Mouse (Mus musculus) erythroid progenitor cell, adult 5-6 weeks (primary cell): Measurements from ENCODE around the gene Retreg3. TPM values are rescaled to one million over a fixed set of nuclear protein-coding genes. Genes with fewer than 3 reads are reported as not detected.
"Not testable (repeated sequence)": the region's sequence is repeated elsewhere in the genome, so short reads cannot be mapped to it uniquely, and the experiment has no call there.

Experiments
- ATAC-seq: replicated peaks from 2 replicates; pipeline ENCODE4 v1.8.0; 2016; ENCODE audit warnings: moderate number of reproducible peaks, mild to moderate bottlenecking, moderate TSS enrichment, inconsistent platforms; ENCODE audit not compliant: poor library complexity, low FRiP score, severe bottlenecking
- total RNA-seq, 2 experiments: library from RNA; stranded (forward) in 1 of 2; stranded (reverse) in 1 of 2; fragments of 150-400 nt in 1 of 2; fragments of 186-747, 209-891 nt in 1 of 2; gene quantifications; 2 replicates each; pipeline versions ENCODE4 v1.2.3 to v1.2.4; 2015 to 2017; ENCODE audit warnings: low replicate concordance in 2 of 2

Retreg3 gene
- total RNA-seq (2015; ENCODE audit: low replicate concordance): 24.5 and 25.6 TPM in 2 replicates
- total RNA-seq (2017; ENCODE audit: low replicate concordance): 38.7 and 57.9 TPM in 2 replicates

DNA sequence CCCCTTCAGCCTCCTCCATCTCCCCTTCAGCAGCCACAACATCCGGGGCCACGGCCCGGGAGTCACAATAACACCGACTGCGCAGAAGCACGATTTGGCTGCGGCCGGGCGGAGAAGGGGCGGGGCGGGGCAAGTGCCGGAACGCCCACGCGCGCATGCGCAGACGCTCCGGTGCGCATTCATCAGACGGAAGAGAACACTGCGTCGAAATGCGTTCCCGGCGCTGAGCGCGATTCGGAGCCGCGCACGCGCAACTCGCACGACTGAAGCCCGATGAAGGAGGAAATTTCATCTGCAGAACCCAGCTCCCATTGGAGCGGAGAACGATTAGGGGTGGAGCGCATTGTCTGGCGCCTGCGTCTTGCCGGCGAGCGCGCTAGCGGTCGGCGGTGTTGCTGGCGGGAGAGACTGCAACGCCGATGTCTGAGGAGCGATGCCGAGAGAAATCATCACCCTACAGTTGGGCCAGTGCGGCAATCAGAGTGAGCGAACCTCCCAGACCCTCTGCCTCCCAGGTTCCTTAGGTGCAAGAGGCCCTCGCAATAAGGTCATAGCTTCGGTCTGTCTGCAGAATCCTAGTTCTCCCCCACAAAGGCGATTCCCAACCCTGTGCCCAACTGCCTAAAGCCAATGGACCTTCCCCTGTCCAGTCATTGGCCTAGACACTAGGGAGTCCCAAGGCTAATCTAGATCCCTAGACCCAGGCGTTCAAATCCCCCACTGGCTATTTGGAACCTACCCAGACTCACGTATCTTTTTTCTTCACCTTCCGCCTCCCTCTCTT lies at the start of gene Retreg3, which contains the start of gene Tubg1:
Gene Retreg3, minus strand, starts transcription at position 133 of the 784 bp plus-strand sequence.
Gene Tubg1, plus strand, starts transcription at position 178 of the 784 bp plus-strand sequence.
- peak; percentile 88 for ATAC-seq

DNA sequence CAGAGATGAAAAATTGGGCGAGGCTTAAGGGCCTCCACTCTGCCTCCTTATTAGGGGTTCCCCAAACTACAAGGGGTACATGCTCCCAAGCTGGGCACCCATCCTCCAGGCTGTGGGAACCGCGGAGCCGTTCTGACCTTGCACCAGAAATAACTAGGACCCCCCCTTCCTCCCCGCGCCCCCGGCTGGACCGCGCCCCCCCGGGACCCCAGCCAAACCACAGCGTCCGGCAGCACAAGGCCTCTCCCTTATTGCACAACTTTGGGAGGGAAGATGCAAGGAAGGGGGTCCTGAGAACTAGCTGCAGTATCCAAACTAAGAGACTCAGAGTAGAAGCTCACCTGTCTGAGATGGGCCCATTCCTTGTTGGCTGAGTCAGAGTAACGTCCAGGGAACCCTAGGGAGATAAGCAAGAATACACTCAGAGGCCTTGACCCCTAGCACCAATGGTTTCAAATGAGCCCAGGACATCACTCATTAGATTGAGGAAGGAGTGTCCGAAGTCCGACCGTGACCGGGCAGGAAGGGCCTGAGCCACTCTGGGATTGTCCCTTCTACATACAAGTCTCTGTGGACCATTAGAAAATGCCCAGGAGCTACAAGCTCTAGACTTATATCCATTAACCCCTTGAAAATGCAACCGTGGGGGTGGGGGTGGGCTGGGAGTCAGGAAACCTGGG lies 48.7 kb upstream of the Retreg3 start:
- no peak for ATAC-seq

DNA sequence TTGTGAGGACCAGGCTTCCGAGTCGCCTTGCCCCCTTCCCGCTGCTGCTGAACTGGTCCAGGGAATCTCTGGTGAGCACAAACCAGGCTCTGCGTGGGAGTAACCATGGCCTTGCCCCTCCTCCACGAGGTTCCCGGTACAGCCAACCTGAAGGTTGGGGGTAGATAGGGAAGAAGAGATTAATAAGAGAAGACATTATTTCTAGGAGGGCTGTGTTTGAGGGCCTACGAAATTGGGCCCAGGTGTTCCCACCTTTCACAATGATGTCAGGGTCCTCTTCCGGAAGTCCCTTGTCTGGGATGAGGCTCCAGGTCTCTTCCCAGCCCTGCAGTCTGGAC lies 48.2 kb upstream of the Retreg3 start:
- ATAC-seq: no peak

DNA sequence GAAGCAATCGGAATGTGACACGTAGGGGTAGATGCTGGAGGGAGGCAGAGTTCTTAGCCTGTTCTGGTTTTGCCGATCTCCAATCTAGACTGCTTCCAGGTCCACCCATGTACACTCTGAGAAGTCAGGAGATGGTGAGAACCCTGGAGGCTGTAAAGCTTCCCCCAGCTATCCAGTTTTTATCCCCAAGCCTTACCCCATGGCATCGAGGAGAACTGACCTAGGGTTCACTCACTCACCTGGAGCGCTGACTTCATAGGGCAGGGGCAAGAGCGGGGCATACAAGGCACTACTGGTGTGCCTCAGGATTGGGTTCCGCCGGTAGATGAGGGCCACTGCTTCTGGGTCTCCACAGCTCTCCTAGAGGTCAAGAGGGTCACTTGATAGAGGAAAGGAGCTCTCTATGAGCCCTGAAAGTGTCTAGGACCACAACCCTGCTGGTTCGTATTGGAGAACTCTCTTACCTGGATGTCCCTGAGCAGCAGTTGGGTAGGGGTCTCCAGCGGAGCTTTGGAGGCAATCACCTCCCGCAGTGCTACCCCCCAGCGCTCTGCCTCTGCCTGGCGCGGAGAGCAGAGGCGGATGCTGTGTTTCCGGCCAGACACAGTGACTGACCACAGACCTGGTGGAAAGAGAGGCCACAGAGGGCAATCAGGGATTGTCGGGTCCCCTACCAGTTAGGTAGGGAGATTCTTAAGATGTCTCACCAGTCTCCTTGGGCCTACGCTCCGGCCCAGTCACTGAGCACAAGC lies 47.7 kb upstream of the Retreg3 start:
- ATAC-seq: no peak

DNA sequence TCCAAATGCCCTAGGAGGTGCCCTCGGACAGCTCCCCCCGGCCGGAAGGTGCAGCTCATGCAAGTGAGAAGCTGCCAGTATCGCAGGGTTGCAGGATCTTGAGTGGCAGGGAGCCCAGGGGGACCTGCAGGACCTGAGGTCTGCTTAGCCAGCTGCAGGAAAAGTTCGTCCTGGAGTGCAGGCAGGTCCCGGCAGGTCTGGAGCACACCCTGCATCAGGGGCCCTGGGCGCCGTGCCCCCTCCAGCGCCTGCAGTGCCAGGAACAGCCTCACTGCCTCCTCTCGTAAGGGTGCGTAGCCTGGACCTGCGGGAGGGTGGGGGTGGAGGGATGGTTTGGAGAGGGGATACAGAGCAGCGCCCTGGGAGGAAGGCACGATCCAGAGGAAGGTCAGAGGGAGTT lies 46.7 kb upstream of the Retreg3 start:
- ATAC-seq: no peak

DNA sequence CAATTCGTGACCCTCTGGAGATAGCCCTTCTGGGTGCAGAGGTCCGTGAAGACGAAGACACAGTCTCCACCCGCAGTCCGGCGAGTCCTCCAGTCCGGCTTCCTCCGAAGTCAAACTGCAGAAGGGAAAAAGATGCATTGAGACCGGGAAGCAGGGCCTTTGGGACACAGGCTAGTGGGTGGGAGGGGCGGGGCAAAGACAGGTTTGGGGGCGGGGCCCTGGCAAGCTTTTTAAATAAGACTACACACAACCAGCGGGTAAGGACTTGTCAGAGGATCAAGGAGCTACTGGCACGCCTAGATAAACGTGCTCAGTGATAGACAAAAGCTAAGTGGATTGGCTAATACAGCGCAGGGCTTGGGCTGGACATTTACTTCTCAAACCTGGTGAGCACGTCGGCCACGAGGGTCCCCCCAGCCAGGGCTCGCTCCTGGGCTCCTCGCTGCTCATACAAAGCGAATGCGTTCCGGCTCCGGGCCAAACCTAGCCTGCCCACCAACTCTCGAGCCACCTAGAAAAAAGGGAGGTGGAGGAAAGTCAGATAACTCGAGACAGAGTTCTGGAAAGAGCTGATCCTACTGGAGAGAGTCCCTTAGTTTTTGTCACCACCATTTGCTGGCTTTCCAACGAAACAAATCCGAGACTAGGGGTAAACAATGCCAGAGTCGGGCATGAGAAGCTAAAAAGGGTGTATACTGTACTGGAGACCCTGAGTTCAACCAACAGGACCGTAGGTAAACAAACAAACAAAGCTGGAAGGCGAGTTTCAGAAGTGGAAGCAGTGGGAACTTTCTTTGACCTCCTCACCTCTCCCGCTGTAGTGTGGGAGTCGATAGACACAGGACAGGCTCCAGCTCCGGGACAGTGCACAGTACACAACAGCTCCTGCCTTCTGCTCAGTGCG lies 45.2 kb upstream of the Retreg3 start:
- no peak for ATAC-seq

DNA sequence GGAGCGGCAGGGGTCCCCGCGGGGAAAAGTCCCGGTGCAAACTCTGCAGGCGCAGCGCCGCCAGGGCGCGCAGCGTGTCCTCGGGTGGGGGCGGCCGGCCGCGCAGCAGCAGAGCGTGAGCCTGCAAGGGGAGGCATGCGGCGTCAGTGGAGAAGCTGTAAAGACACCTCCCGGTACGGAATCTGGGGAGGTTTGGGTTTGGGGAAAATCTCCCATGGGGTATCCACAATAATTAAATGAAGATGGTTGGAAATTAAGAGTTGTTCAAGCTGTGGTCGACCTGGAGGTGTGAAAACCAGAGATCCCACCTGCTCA lies 44.6 kb upstream of the Retreg3 start:
- ATAC-seq: no peak

DNA sequence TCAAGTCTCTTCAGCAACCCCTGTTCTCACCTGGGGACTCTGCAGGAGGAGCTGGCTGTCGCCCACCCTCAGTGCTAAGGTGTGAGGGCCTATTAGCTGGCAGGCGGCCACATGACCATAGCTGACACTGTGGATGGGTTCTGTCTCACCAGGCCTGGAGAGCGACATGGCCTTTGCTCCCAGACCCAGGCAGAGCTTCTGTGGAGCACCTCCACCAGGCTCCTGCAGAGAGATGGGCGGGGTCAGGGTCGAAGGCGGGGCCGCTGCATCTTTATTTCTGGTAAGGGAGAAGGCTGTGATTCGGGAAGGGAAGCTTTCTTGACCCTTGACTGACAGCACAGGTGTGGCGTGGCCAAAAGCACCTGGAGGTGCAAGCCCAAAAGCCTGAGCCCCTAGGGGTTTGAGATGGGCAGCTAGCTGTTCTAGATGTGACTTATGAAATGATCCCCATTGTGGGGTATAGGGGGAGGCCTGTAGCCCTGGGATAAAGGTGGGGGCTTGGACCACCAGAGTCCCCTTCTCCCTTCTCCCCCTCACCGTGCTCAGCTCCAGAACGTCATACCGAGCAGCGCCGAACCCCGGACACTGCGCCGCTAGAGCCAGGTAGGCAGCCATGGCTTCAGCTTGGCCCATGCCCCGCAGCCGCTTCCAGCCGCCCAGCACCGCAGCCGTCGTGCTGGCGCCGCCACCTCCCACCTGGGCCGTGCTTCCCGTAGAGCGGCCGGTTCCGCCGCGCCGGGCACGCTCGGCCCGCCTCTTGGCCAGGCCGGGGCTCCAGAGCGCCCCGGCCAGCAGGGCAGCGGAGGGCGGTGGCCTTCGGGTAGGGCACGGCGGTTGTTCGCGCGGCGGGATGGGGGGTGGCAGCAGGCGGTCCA lies 44.0 kb upstream of the Retreg3 start:
- ATAC-seq: no peak

DNA sequence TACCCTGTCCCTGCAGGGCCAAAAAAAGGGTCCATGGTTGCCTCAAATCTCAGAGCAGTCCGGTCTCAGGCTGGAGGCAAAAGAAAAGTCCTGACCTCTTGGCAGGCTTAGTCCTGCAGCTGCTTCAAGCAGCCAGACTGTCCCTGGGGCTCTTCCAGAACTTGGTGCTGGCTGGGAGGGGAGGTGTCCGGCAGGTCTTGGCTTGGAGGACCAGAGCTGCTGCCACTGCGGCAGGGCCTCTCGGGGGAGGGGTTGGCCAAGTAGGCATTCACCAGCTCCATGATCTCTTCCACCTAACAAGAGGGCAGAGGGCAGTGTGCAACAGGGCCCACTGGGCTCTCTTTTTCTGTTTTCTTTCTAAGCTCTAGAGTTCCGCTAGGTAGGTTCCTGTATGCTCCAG lies 43.1 kb upstream of the Retreg3 start:
- no peak for ATAC-seq

DNA sequence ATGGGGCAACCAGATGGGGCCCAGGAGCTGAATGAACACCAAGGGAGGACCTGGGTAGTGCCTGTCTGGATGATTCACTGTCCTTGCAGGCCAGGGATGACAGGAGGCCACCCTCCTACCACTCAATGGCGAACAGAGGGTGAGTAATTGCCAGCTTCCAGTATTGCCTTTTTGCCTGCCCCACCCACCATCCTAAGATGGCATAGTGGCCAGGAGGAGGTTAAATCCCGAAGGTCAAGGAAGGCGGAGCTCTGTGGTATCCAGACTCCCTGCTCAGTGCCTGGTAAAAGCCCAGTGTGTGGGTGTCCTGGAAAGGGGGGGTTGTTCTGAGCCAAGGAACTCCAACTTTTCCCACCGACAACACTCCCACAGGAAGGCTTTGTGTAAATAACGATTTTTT lies 42.6 kb upstream of the Retreg3 start:
- ATAC-seq: no peak

DNA sequence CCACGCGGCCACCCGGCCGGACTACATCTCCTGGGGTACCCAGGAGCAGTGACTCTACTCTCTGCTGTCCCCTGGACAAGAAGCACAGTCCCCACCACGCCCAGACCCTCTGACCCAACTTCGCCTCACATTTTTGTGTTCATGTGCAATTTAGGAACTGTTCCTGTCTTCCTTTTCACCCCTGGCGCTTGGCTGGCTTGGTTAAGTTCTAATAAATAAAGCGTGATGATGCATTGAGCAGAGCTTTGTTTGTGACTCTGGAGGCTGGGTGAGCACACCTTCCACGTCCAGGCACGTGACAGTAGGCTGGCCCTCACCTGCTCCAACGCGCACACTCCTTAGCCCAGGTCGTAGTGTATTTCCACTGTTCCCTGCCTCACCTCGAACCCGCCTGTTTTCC lies 41.9 kb upstream of the Retreg3 start:
- no peak for ATAC-seq

DNA sequence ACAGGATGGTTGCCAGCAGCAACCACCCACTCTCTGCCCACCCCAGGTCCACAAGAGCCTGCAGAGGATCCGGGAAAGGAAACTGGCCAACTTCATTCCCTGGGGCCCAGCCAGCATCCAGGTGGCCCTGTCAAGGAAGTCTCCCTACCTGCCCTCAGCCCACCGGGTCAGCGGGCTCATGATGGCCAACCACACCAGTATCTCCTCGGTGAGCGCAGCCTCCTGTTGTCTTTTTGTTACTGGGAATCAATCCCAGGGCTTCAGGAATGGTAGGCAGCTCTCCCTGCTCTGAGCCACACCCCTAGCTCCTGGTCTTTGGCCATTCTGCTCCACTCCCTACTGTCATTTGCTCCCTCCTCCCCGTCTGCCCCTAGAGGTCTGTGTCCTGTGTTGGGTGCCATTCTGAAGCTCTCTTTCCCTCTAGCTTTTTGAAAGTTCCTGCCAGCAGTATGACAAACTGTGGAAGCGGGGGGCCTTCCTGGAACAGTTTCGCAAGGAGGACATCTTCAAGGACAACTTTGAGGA lies 41.4 kb upstream of the Retreg3 start:
- ATAC-seq: not testable (repeated sequence)

DNA sequence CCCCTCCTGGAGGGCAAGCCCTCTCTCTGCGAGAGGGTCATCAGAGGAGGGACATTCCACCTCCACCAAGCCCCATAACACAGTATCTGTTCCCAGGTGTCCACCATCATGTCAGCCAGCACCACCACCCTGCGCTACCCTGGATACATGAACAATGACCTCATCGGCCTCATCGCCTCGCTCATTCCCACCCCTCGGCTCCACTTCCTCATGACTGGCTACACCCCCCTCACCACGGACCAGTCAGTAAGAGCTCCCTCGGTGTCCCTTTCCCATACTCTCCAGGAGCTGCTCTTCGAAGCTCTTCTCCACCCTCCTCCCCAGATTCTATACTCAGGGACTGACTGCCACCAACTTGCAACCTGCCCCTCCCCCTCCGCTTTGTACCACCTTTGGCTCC lies 40.5 kb upstream of the Retreg3 start:
- ATAC-seq: not testable (repeated sequence)

DNA sequence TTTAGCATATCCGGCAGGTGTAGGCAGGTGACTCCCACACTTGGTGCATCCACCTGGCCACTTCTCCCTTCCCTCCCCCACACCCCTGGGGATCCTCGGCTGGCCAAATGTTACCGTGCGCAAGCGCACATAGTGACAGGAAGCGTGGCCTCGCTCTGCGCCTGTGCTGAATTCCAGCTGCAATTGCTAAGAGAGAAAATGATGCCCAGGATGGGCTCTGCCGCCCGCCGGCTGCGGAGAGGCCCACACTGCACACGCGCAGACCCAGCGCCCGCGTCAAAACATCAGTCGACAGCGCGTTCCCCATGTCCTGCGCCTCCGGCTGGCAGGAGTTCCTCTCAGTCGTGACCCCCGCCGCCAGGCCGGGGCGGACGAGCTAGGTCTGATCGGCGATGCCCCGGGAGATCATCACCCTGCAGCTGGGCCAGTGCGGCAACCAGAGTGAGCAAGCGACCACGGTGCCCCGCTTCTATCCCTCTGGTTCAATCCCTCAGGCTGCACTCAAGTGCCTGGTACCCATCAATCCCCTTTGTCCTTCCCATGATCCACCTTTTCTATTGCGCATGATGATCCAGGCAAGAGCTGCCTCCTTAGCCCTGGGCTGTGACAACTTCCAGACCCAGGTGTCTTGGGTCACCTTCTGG lies 36.2 kb upstream of the Retreg3 start, which contains the start of gene Tubg2:
Gene Tubg2, plus strand, starts transcription at position 180 of the 644 bp plus-strand sequence.
- no peak for ATAC-seq

DNA sequence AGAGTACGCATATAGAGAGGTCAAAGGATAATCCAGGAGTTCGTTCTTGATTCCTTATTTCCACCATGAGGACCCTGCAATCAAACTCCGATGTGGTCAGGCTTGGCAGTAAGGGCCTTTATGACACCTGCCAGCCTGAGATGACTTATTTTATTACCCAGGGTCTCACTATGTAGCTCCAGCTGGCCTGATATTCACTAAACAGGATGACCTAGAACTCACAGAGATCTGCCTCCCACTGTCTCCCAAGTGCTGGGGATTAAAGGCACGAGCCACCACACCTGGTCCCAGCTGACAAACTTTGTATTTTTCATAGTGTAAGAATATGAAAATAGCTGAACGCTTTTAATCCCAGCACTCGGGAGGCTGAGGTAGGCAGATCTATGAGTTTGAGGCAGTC lies 35.5 kb upstream of the Retreg3 start:
- no peak for ATAC-seq

DNA sequence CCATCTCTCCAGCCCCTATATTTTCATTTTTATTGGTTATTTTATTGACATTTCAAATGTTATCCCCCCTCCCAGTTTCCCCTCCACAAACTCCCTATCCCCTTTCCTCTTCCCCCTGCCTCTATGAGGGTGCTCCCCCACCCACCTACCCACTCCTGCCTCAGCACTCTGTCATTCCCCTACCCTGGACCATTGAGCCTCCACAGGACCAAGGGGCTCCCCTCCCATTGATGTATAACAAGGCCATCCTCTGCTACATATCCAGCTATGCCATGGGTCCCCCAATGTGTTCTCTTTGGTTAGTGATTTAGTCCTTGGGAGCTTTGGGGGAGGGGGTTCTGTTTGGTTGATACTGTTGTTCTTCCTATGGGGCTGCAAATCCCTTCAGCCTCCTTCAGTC lies 35.0 kb upstream of the Retreg3 start:
- no peak for ATAC-seq

DNA sequence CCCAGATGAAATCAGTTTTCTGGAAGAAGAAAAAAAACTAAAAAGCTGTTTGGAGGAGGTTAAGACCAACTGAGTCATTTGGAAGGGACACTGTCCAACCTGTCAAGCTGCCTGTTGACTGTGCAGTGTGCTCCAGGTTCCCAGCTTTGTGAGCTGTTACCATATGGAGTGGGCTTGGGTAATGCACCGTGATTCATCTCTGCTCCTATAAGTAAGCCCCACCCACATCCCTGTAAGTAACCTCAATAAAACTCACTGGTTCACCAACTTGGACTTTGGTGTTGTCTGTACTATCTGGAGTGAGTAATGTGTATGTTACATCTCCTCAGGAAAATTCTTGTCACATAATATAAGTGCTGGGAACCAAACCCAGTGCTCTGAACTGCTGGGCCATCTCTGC lies 33.1 kb upstream of the Retreg3 start:
- ATAC-seq: no peak

DNA sequence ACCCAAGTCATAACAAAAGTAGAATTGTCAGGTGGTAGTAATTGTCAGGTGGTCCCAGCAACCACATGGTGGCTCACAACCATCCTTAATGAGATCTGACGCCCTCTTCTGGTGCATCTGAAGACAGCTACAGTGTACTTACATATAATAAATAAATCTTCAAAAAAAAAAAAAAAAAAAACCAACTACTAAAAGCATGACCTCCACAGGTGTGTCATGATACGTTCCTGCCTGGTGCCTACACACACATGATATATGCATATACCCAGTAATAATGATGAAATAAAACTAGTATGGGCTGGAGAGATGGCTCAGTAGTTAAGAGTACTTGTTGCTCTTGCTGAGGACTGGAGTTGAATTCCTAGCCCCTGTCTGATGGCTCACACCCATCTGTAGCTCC lies 31.4 kb upstream of the Retreg3 start:
- ATAC-seq: no peak
